Mouse (Mus musculus) erythroblast, embryonic 14.5 days (primary cell): ENCODE data around the gene Trim52.

Source experiments
- GATA1 ChIP-seq: IDR thresholded peaks from 2 replicates; pipeline ENCODE4 v1.6.1; 2012; ENCODE audit warnings: low read length, inconsistent platforms, mixed read lengths
- TAL1 ChIP-seq: IDR thresholded peaks from 3 replicates; pipeline ENCODE4 v1.6.1; 2012; ENCODE audit warnings: low read length, inconsistent platforms, mixed read lengths

GRCm38 (mm10) chr14:106179102-106179727, 73.2 kb downstream of the Trim52 start:
- TF ChIP-seq GATA1: no peak
- TF ChIP-seq TAL1: no peak
